Mouse (Mus musculus): ENCODE measurements at regions not wholly inside any gene's neighbourhood (a gene's known extent, or its start where the extent isn't known, plus 50 kb on each side); places are given as distances from the start of the nearest gene placed in this dataset.

- no peak for DNase-seq
These were observed 364.9 kb downstream of the Cd83 start for GRCm38 (mm10) chr13:44149499-44149898.

- no peak for DNase-seq
These were observed 367.0 kb downstream of the Cd83 start for GRCm38 (mm10) chr13:44151526-44151925.

GRCm38 (mm10) chr13:44152806-44153613 lies 368.4 kb downstream of the Cd83 start:
- DNase-seq, result no peak

- DNase-seq, result no peak
These were observed 369.2 kb downstream of the Cd83 start for GRCm38 (mm10) chr13:44153784-44154183.

- no peak for DNase-seq
These were observed 371.4 kb downstream of the Cd83 start for GRCm38 (mm10) chr13:44155956-44156355.

GRCm38 (mm10) chr13:44156546-44156945 lies 372.0 kb downstream of the Cd83 start:
- no peak for DNase-seq

- no peak for DNase-seq
These were observed 372.7 kb downstream of the Cd83 start for GRCm38 (mm10) chr13:44157236-44157635.

GRCm38 (mm10) chr13:44158364-44158763 lies 373.8 kb downstream of the Cd83 start:
- DNase-seq, result no peak

- DNase-seq, result no peak
These were observed 374.8 kb downstream of the Cd83 start for GRCm38 (mm10) chr13:44159346-44159745.

- no peak for DNase-seq
These were observed 380.2 kb downstream of the Cd83 start for GRCm38 (mm10) chr13:44164746-44165145.

GRCm38 (mm10) chr13:44167186-44167585 lies 382.6 kb downstream of the Cd83 start:
- peak; percentile 28 for DNase-seq

- DNase-seq, result no peak
These were observed 383.6 kb downstream of the Cd83 start for GRCm38 (mm10) chr13:44168186-44168585.

- DNase-seq, result no peak
These were observed 387.1 kb downstream of the Cd83 start for GRCm38 (mm10) chr13:44171639-44172038.

GRCm38 (mm10) chr13:44172701-44173100 lies 388.1 kb downstream of the Cd83 start:
- DNase-seq, result no peak

GRCm38 (mm10) chr13:44174236-44174635 lies 389.7 kb downstream of the Cd83 start:
- DNase-seq, result no peak

- DNase-seq, result no peak
These were observed 390.9 kb downstream of the Cd83 start for GRCm38 (mm10) chr13:44175300-44176036.

- DNase-seq, result no peak
These were observed 391.5 kb downstream of the Cd83 start for GRCm38 (mm10) chr13:44176121-44176520.

GRCm38 (mm10) chr13:44178006-44178405 lies 393.4 kb downstream of the Cd83 start:
- DNase-seq, result no peak

- no peak for DNase-seq
These were observed 395.8 kb downstream of the Cd83 start for GRCm38 (mm10) chr13:44180384-44180783.

- DNase-seq, result peak; percentile 23
These were observed 398.1 kb downstream of the Cd83 start for GRCm38 (mm10) chr13:44182544-44183191.

- no peak for DNase-seq
These were observed 410.8 kb downstream of the Cd83 start for GRCm38 (mm10) chr13:44195365-44195764.

GRCm38 (mm10) chr13:44206042-44206441 lies 421.5 kb downstream of the Cd83 start:
- DNase-seq, result no peak

- no peak for DNase-seq
These were observed 421.9 kb downstream of the Cd83 start for GRCm38 (mm10) chr13:44206448-44206847.
